Mouse (Mus musculus): Measurements from ENCODE around the gene Bcl2. TPM values are rescaled to one million over a fixed set of nuclear protein-coding genes. Genes with fewer than 3 reads are reported as not detected.

The Bcl2 gene
- polyA plus RNA-seq, 1 experiment from 2014 or later, result 15.1 TPM

GRCm38 (mm10) chr1:106684546-106684945, 29.5 kb downstream of the Bcl2 start:
- Histone ChIP-seq H3K9me3 (no peaks in the 10 kb centered on the region), H3K27ac (no peak overlapping the region), H3K4me3 (no peak overlapping the region), H3K4me1 (replicated peaks) (no peaks in the 10 kb centered on the region), H3K9ac (no peak overlapping the region), H3K27me3 (no peaks in the 10 kb centered on the region), H3K36me3 (no peaks in the 10 kb centered on the region), H3K4me2 (no peak overlapping the region)
- no peak for ATAC-seq (ENCODE audit: low FRiP score)
- 87% methylated on average over 3 of the region's 3 CpGs for WGBS

- WGBS, result 83% methylated on average over 3 of the region's 3 CpGs
- ATAC-seq (ENCODE audit: low FRiP score), result no peak; the same call in 1 of the 2 replicates
- H3K9me3 ChIP-seq, result no peaks in the 10 kb centered on the region
Observed at GRCm38 (mm10) chr1:106682829-106683228, 31.2 kb downstream of the Bcl2 start.

DNA sequence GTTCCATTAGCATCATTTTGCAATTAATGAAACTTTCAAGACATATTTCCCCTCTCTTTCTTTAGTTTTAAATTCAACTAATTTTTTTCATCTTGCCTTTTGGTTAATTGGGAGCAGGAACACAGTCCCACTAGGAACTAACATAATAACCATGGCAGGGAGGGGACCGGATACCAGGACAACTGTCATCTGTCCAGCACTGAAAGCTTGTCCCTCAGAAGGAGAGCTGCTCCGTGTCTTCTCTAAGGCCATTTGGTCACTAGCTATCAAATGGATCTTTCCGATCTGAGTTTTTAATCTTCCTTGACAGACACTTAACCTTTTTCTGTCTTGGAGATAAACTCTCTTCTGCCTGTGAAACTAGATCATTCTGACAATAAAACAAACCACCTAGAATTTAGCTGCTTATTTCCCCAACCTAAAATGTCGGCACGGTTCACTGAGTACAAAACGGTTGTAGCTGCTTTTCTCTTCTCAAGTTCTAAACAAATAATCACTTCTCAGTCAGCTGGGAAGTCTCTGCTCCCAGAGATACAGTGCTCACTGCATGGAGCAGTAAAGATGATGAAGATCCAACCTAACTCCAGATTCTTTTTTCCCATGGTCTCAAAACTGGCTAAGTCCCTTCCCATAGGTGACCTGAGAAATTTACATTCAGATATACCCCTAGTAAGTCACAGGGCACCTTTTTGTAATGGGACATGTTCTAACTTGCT, 34.1 kb downstream of the Bcl2 start:
- H3K4me1 ChIP-seq (replicated peaks), result no peaks in the 10 kb centered on the region
- ATAC-seq (ENCODE audit: low FRiP score), result no peak
- no peak overlapping the region for H3K4me2 ChIP-seq
- H3K36me3 ChIP-seq, result no peaks in the 10 kb centered on the region
- H3K9ac ChIP-seq, result no peak overlapping the region
- H3K9me3 ChIP-seq, result no peaks in the 10 kb centered on the region
- WGBS, result 82% methylated on average over 6 of the region's 6 CpGs
- H3K27ac ChIP-seq, result no peak overlapping the region
- no peaks in the 10 kb centered on the region for H3K27me3 ChIP-seq
- no peak overlapping the region for H3K4me3 ChIP-seq

More at GRCm38 (mm10) chr1:106682829-106683228, 31.2 kb downstream of the Bcl2 start:
- Histone ChIP-seq H3K4me1 (replicated peaks) (no peaks in the 10 kb centered on the region), H3K27me3 (no peaks in the 10 kb centered on the region), H3K36me3 (no peaks in the 10 kb centered on the region), H3K4me3 (no peak overlapping the region), H3K27ac (no peak overlapping the region), H3K9ac (no peak overlapping the region), H3K4me2 (no peak overlapping the region)

- no peaks in the 10 kb centered on the region for H3K9me3 ChIP-seq
- no peak for ATAC-seq (ENCODE audit: low FRiP score)
- no peak overlapping the region for H3K4me3 ChIP-seq
- H3K9ac ChIP-seq, result no peak overlapping the region
- no peaks in the 10 kb centered on the region for H3K27me3 ChIP-seq
- WGBS, result 71% methylated on average over 5 of the region's 5 CpGs
- no peak overlapping the region for H3K4me2 ChIP-seq
- no peaks in the 10 kb centered on the region for H3K36me3 ChIP-seq
- H3K27ac ChIP-seq, result no peak overlapping the region
- no peaks in the 10 kb centered on the region for H3K4me1 ChIP-seq (replicated peaks)
Observed at GRCm38 (mm10) chr1:106678060-106678478, 36.0 kb downstream of the Bcl2 start.

DNA sequence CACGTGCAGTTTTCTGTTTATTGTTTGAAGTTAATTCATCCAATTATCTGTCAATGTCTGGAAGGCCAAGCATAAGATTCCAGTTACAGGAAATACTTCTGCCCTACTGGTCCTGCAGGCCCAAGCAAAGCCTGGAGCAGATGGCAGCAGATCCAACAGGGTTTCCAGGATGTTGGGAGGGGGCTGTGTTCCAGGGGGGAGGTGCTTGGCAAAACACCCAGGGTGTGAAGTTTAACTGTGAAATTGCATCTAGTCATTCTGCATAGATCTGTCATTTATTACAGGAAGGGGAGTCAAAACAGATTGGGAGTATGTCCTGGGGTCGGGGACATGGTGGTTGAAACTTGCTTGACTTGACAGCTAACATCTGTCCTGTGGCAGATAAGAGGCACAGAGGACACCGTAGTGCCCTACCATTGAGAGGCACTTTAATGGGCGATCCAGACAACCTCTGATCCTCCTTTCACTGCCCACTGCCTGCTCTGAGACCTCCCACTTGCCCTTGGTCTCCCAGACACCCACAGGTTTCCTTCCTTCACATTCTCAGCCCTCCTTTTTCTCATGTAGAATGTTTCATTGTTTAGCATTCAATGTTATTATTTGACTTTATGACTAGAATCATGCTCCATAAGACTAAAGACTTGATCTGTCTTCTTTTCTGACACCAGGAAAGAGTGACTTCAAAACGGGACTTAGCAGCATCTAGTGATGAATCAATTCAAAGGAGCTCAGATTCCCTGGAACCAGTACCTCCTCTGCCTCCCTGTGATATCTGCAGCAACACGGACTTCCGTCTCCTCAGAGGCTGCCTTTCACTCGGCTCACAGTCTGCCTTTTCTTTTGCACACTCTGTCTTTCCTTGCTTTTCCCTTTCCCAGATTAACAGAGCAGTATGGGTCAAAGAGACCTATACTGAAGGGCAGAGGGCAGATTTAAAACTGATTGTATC, 47.7 kb downstream of the Bcl2 start:
- no peak overlapping the region for H3K4me3 ChIP-seq
- no peaks in the 10 kb centered on the region for H3K9me3 ChIP-seq
- no peak overlapping the region for H3K9ac ChIP-seq
- peaks cover 8% of the 10 kb centered on the region for H3K4me1 ChIP-seq (replicated peaks)
- H3K27me3 ChIP-seq, result no peaks in the 10 kb centered on the region
- WGBS, result 66% methylated on average over 8 of the region's 8 CpGs
- no peaks in the 10 kb centered on the region for H3K36me3 ChIP-seq
- H3K27ac ChIP-seq, result no peak overlapping the region
- no peak overlapping the region for H3K4me2 ChIP-seq
- no peak for ATAC-seq (ENCODE audit: low FRiP score)

DNA sequence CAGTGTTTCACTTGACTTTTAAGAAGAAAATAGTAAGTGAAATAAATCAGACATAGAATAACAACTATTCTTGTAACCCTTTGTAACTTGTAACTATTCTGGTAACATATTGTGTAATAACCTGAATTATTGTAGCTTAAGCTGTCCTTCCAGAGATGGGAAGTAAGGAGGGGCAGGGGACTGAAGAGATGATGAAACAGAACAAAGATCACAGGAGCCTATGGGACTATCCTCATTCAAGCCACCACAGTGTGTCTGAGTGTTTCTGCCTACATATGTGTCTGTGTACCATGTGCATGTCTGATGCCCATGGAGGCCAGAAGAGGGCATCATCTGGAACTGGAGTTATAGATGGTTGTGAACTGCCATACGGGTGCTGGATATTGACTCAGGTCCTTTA, 49.1 kb downstream of the Bcl2 start:
- no peak overlapping the region for H3K27ac ChIP-seq
- H3K4me3 ChIP-seq, result no peak overlapping the region
- H3K27me3 ChIP-seq, result no peaks in the 10 kb centered on the region
- H3K4me1 ChIP-seq (replicated peaks), result peaks cover 8% of the 10 kb centered on the region
- H3K4me2 ChIP-seq, result no peak overlapping the region
- no peak overlapping the region for H3K9ac ChIP-seq
- no peaks in the 10 kb centered on the region for H3K9me3 ChIP-seq
- ATAC-seq (ENCODE audit: low FRiP score), result no peak
- no peaks in the 10 kb centered on the region for H3K36me3 ChIP-seq
- WGBS, result 93% methylated on average over 1 of the region's 1 CpGs

GRCm38 (mm10) chr1:106662486-106662885, 51.6 kb downstream of the Bcl2 start:
- ATAC-seq (ENCODE audit: low FRiP score), result no peak
- Histone ChIP-seq H3K27ac (no peak overlapping the region), H3K36me3 (no peaks in the 10 kb centered on the region), H3K4me3 (no peak overlapping the region), H3K4me2 (no peak overlapping the region), H3K9me3 (no peaks in the 10 kb centered on the region), H3K27me3 (no peaks in the 10 kb centered on the region), H3K4me1 (replicated peaks) (peaks cover 8% of the 10 kb centered on the region), H3K9ac (no peak overlapping the region)
- 92% methylated on average over 5 of the region's 5 CpGs for WGBS

GRCm38 (mm10) chr1:106658293-106658847, 55.7 kb downstream of the Bcl2 start:
- Histone ChIP-seq H3K9ac (no peak overlapping the region), H3K9me3 (no peaks in the 10 kb centered on the region), H3K4me3 (no peak overlapping the region), H3K4me1 (replicated peaks) (0 out of 2 replicates have a peak, but pooled peaks cover 5% of the 10 kb centered on the region), H3K27ac (no peak overlapping the region), H3K27me3 (no peaks in the 10 kb centered on the region), H3K36me3 (no peaks in the 10 kb centered on the region), H3K4me2 (no peak overlapping the region)
- ATAC-seq (ENCODE audit: low FRiP score), result no peak
- WGBS, result 93% methylated on average over 5 of the region's 5 CpGs

- Histone ChIP-seq H3K4me3 (no peak overlapping the region), H3K27ac (no peak overlapping the region), H3K36me3 (no peaks in the 10 kb centered on the region), H3K4me1 (replicated peaks) (peaks cover 5% of the 10 kb centered on the region; the same call in 1 of the 2 replicates), H3K9ac (no peak overlapping the region), H3K4me2 (no peak overlapping the region), H3K9me3 (no peaks in the 10 kb centered on the region), H3K27me3 (no peaks in the 10 kb centered on the region)
- no peak for ATAC-seq (ENCODE audit: low FRiP score)
- WGBS, result 74% methylated on average over 5 of the region's 5 CpGs
Observed at GRCm38 (mm10) chr1:106656207-106656738, 57.8 kb downstream of the Bcl2 start.

GRCm38 (mm10) chr1:106654254-106654653, 59.8 kb downstream of the Bcl2 start:
- ATAC-seq (ENCODE audit: low FRiP score), result no peak

DNA sequence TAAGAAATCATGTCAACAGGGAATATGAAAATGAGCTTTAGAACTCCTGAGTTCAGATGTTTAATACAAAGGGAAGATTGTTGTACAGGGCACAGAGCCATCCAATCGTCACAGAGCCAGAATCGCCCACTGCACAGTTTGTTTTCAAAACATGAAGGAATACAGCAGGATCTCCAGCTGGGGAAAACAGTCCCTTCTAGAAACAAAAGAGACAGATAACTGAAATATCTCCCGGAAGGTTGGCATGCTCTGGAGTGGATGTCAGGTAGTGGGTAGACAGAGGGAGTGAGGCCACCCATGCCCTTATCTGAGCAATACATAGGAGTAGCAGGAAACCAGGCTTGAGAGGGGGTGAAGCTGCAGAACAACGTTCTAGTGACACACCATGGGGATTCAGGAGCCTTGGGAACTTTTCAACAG, 60.6 kb downstream of the Bcl2 start:
- H3K4me3 ChIP-seq, result no peak overlapping the region
- peaks cover 17% of the 10 kb centered on the region for H3K4me1 ChIP-seq (replicated peaks)
- 66% methylated on average over 4 of the region's 4 CpGs for WGBS
- no peaks in the 10 kb centered on the region for H3K27me3 ChIP-seq
- no peak overlapping the region for H3K9ac ChIP-seq
- H3K27ac ChIP-seq, result 0 out of 2 replicates have a peak overlapping the region, but pooled peaks have one; percentile 2
- H3K4me2 ChIP-seq, result no peak overlapping the region
- H3K36me3 ChIP-seq, result no peaks in the 10 kb centered on the region
- no peaks in the 10 kb centered on the region for H3K9me3 ChIP-seq
- no peak for ATAC-seq (ENCODE audit: low FRiP score)

More at GRCm38 (mm10) chr1:106654254-106654653, 59.8 kb downstream of the Bcl2 start:
- Histone ChIP-seq H3K4me3 (no peak overlapping the region), H3K9ac (no peak overlapping the region), H3K27ac (no peak overlapping the region), H3K27me3 (no peaks in the 10 kb centered on the region), H3K9me3 (no peaks in the 10 kb centered on the region), H3K36me3 (no peaks in the 10 kb centered on the region), H3K4me1 (replicated peaks) (peaks cover 14% of the 10 kb centered on the region), H3K4me2 (no peak overlapping the region)
- 90% methylated on average over 6 of the region's 6 CpGs for WGBS

DNA sequence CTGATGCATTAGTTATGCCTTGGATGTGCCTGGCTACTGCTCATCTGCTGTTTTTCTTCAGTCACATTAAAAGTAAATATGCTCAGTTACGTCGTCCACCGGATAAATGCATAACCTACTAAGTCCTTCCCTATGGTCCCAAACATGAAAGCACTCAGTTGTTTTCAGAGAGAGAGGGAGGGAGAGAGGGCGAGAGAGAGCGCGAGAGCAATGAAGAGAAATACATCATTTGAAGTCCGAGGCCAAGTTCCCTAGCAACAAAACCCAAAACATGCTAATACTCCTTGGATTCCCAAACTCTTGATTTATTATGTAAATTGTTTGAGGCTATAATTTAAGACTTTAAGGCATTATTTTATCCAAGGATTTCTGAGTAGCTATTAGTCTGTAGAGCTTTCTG, 62.9 kb downstream of the Bcl2 start:
- no peak for ATAC-seq (ENCODE audit: low FRiP score)
- Histone ChIP-seq H3K36me3 (no peaks in the 10 kb centered on the region), H3K4me3 (no peak overlapping the region), H3K9me3 (no peaks in the 10 kb centered on the region), H3K27me3 (no peaks in the 10 kb centered on the region), H3K27ac (no peak overlapping the region), H3K4me1 (replicated peaks) (peaks cover 18% of the 10 kb centered on the region), H3K9ac (no peak overlapping the region), H3K4me2 (no peak overlapping the region)
- 45% methylated on average over 7 of the region's 7 CpGs for WGBS

Measured in hindbrain, embryonic 13.5 days (tissue).